Mouse (Mus musculus): ENCODE measurements around the gene Kras.

DNA sequence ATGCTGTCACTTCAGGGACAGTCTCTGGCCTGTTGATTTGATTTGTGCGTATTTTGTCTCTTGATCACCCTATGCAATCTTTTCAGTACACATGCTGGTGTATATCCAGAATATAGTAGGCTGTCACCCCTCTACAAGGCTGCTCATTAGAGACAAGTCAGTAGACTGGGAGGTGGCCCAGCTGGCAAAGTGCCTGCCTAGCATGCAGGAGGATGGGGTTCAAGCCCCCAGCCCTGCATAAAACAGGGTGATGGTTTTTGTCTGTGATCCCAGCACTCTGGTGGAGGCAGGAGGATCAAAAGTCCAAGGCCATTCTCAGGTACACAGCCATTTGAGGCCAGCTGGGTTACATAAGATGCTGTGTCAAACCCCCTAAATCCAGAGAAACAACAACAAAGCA lies 63.9 kb downstream of the Kras start:
- no peak for TF ChIP-seq CTCF (IDR thresholded peaks at IDR 0.05; ENCODE audit: insufficient read depth, low read length)
- TF ChIP-seq POLR2A (IDR thresholded peaks at IDR 0.05; ENCODE audit: borderline replicate concordance, extremely low read depth, low read depth, low read length), result no peak
